Mouse (Mus musculus) hindbrain, embryonic 14.5 days (tissue): Measurements from ENCODE around the gene Xpnpep1. TPM values are rescaled to one million over a fixed set of nuclear protein-coding genes. Genes with fewer than 3 reads are reported as not detected.

Source experiments
- ATAC-seq: fragments of 200-750 bp; cut with Nextera tagmentation; 2 replicates; pipeline ENCODE4 v1.8.0; 2017; ENCODE audit warnings: moderate number of reproducible peaks, mild to moderate bottlenecking, moderate TSS enrichment, moderate library complexity; ENCODE audit not compliant: low FRiP score
- DNase-seq: peaks from one replicate; pipeline ENCODE4 v3.0.0-alpha.2; 2015; ENCODE audit warnings: low spot score
- H3K27ac ChIP-seq: fragments of 300-500 bp; sonication (generic); 2 replicates; pipeline ENCODE4 v1.5.1; 2014; ENCODE audit warnings: mild to moderate bottlenecking, moderate library complexity
- H3K27me3 ChIP-seq: fragments of 300-500 bp; sonication (generic); 2 replicates; pipeline ENCODE4 v1.6.1; 2014; ENCODE audit warnings: mild to moderate bottlenecking, low read length, mixed read lengths; ENCODE audit not compliant: control insufficient read depth, insufficient read depth
- H3K36me3 ChIP-seq: fragments of 300-500 bp; sonication (generic); replicated peaks from 2 replicates; pipeline ENCODE4 v1.6.1; 2014; ENCODE audit not compliant: control insufficient read depth, insufficient read depth
- H3K4me1 ChIP-seq: fragments of 300-500 bp; sonication (generic); replicated peaks from 2 replicates; pipeline ENCODE4 v1.6.1; 2014; ENCODE audit warnings: antibody characterized with exemption, low read length, mixed read lengths; ENCODE audit not compliant: control insufficient read depth, insufficient read depth
- H3K4me2 ChIP-seq: fragments of 300-500 bp; sonication (generic); replicated peaks from 2 replicates; pipeline ENCODE4 v1.6.1; 2014; ENCODE audit warnings: mild to moderate bottlenecking, moderate library complexity
- H3K4me3 ChIP-seq: fragments of 300-500 bp; sonication (generic); replicated peaks from 2 replicates; pipeline ENCODE4 v1.5.1; 2014; ENCODE audit warnings: mild to moderate bottlenecking, low read length
- H3K9ac ChIP-seq: fragments of 300-500 bp; sonication (generic); 2 replicates; pipeline ENCODE4 v1.6.1; 2014
- H3K9me3 ChIP-seq: fragments of 300-500 bp; sonication (generic); 2 replicates; pipeline ENCODE4 v1.6.1; 2016; ENCODE audit warnings: low read length; ENCODE audit not compliant: control insufficient read depth
- WGBS: fragments of 180-500 bp; shearing (Covaris S2); extraction: QIAGEN DNeasy Blood & Tissue Kit; methylation state at CpG from one replicate; pipeline ENCODE4 v1.1.7; 2014; 5-methylcytosine and 5-hydroxymethylcytosine counted together
- polyA plus RNA-seq: library from polyadenylated mRNA; unstranded; fragments of >200 nt; fragmentation: Nextera tagmentation; extraction: Ambion mirVana; gene quantifications from 2 replicates; pipeline ENCODE4 v1.2.1, GENCODE M21; 2014

Gene Xpnpep1
- polyA plus RNA-seq, 1 experiment from 2014 or later: 135 TPM

DNA sequence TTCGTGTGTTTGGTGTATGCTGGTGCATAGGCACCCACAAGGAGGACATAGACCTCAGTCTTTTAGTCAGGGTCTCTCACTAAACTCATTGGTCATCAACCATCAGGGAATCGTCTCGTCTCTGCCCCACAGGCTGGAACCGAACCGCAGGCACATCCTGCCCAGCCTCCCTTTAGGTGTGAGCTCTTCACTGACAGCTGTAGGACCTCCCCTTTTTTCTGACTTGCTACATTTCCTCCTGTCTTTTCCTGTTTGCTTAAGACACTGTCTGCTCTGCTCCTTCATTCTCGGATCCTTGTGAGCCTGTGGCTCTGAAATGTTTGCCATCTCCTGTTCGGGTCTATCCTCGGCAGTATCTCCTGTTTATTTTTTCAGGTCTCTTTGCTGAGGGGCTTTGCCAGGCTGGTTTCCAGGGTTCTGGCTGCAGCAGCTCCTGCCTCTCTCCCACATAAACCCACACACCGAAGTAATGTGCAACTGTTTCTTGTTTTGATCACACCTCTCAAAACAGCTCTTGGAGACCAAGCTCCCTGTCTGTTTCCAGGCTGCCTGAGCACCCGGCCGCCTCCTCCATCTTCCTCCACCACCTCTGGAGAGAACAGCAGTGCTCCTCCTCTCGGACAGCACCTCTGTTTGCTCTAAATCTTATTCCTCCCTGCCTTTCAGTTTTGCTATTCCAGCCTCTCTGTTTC is 60.8 kb downstream of the Xpnpep1 start:
- H3K9me3 ChIP-seq: no peaks in the 10 kb centered on the region
- H3K4me1 ChIP-seq: no peaks in the 10 kb centered on the region; the same call in 1 of the 2 replicates
- WGBS: 82% methylated on average over 12 of the region's 12 CpGs

GRCm38 (mm10) chr19:52975564-52976185 is 64.3 kb downstream of the Xpnpep1 start:
- Histone ChIP-seq H3K4me1 (no peaks in the 10 kb centered on the region; the same call in 1 of the 2 replicates), H3K36me3 (no peaks in the 10 kb centered on the region), H3K27me3 (no peaks in the 10 kb centered on the region), H3K4me3 (no peak overlapping the region), H3K9ac (no peak overlapping the region), H3K27ac (no peak overlapping the region), H3K9me3 (no peaks in the 10 kb centered on the region), H3K4me2 (no peak overlapping the region)
- ATAC-seq (peak; percentile 64; the same call in 1 of the 2 replicates), DNase-seq (peak; percentile 88)
- 49% methylated on average over 15 of the region's 15 CpGs for WGBS

More for the DNA sequence above, 60.8 kb downstream of the Xpnpep1 start:
- Histone ChIP-seq H3K4me3 (no peak overlapping the region), H3K4me2 (no peak overlapping the region), H3K27me3 (no peaks in the 10 kb centered on the region), H3K36me3 (no peaks in the 10 kb centered on the region), H3K9ac (no peak overlapping the region), H3K27ac (no peak overlapping the region)
- DNase-seq (no peak), ATAC-seq (no peak)

- 25% methylated on average over 8 of the region's 8 CpGs for WGBS
- Histone ChIP-seq H3K4me1 (no peaks in the 10 kb centered on the region), H3K27ac (no peak overlapping the region), H3K4me3 (no peak overlapping the region), H3K36me3 (no peaks in the 10 kb centered on the region), H3K9me3 (no peaks in the 10 kb centered on the region), H3K27me3 (no peaks in the 10 kb centered on the region), H3K4me2 (no peak overlapping the region), H3K9ac (no peak overlapping the region)
- DNase-seq: no peak
- ATAC-seq: no peak
Measured at GRCm38 (mm10) chr19:52966339-52966738, 73.7 kb downstream of the Xpnpep1 start.

DNA sequence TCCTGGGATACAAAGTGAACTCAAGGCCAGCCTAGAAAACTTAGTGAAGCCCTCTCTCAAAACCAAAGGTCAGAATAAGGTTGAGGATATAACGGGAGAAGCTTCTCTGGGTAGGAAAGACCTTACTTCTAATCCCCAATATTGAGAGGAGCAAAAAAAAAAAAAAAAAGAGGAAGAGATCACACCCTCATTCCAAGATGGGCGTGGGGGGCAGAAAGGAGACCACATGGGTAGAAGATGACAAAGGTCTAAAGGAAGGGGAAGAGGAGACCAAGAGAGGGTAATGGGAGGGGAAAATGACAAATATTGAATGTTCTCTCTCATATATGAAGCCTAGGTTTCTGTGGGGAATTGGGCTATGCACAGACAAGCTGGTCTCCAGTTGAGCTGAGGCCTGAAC is 77.3 kb downstream of the Xpnpep1 start:
- Histone ChIP-seq H3K4me1 (no peaks in the 10 kb centered on the region), H3K27me3 (no peaks in the 10 kb centered on the region), H3K9ac (no peak overlapping the region), H3K4me3 (no peak overlapping the region), H3K27ac (no peak overlapping the region), H3K9me3 (no peaks in the 10 kb centered on the region), H3K4me2 (no peak overlapping the region), H3K36me3 (no peaks in the 10 kb centered on the region)
- no peak for DNase-seq
- ATAC-seq: no peak
- WGBS: 98% methylated on average over 2 of the region's 2 CpGs

GRCm38 (mm10) chr19:52922678-52923495 is 117.1 kb downstream of the Xpnpep1 start:
- H3K36me3 ChIP-seq: no peaks in the 10 kb centered on the region
- H3K4me3 ChIP-seq: 0 out of 2 replicates have a peak overlapping the region, but pooled peaks have one; percentile 11
- H3K9ac ChIP-seq: 0 out of 2 replicates have a peak overlapping the region, but pooled peaks have one; percentile 29
- H3K4me2 ChIP-seq: peak overlapping the region; percentile 41
- 13% methylated on average over 25 of the region's 25 CpGs for WGBS
- no peak overlapping the region for H3K27ac ChIP-seq
- no peaks in the 10 kb centered on the region for H3K4me1 ChIP-seq
- ATAC-seq: peak; percentile 65; the same call in 1 of the 2 replicates
- no peaks in the 10 kb centered on the region for H3K27me3 ChIP-seq
- peaks cover 6% of the 10 kb centered on the region; the same call in 1 of the 2 replicates for H3K9me3 ChIP-seq
- peak; percentile 76 for DNase-seq

DNA sequence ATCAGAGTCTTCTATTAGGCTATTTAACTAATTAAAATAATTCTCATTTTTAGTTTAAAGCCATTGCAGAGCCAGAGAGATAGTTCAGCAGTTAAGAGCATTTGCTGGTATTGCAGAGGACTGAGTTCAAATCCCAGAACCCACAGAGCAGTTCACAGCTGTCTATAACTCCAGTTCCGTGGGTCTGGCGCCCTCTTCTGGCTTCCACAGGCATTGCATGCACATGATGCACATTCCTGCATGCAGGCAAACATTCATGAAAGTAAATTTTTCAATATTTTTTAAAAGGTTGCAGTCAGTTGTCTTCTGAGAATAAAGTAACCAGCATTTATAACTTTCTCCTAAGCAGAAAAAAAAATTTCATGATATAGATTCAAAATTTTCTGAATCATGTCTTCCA is 135.8 kb downstream of the Xpnpep1 start:
- H3K27ac ChIP-seq: no peak overlapping the region
- no peaks in the 10 kb centered on the region for H3K9me3 ChIP-seq
- no peak overlapping the region for H3K9ac ChIP-seq
- H3K4me3 ChIP-seq: no peak overlapping the region
- no peaks in the 10 kb centered on the region for H3K27me3 ChIP-seq
- no peak for ATAC-seq
- no peaks in the 10 kb centered on the region for H3K36me3 ChIP-seq
- no peak overlapping the region for H3K4me2 ChIP-seq
- 31% methylated on average over 2 of the region's 2 CpGs for WGBS
- no peaks in the 10 kb centered on the region for H3K4me1 ChIP-seq
- no peak for DNase-seq

GRCm38 (mm10) chr19:52891807-52892442 is 148.1 kb downstream of the Xpnpep1 start:
- 0 out of 2 replicates have a peak, but pooled peaks cover 5% of the 10 kb centered on the region for H3K9me3 ChIP-seq
- ATAC-seq (no peak), DNase-seq (no peak)
- no peak overlapping the region for H3K27ac ChIP-seq
- WGBS: 62% methylated on average over 5 of the region's 5 CpGs
- H3K36me3 ChIP-seq: no peaks in the 10 kb centered on the region
- no peak overlapping the region for H3K9ac ChIP-seq
- H3K27me3 ChIP-seq: no peaks in the 10 kb centered on the region
- no peak overlapping the region for H3K4me3 ChIP-seq
- no peak overlapping the region for H3K4me2 ChIP-seq
- H3K4me1 ChIP-seq: no peaks in the 10 kb centered on the region
